Mouse (Mus musculus) heart, postnatal 0 days (tissue): ENCODE data around the gene Mybbp1a.

ENCODE experiments used
- CTCF ChIP-seq: IDR thresholded peaks from 2 replicates; pipeline ENCODE4 v1.5.1; 2016; ENCODE audit warnings: antibody characterized with exemption, control low read depth, low read depth
- EP300 ChIP-seq: IDR thresholded peaks from 2 replicates; pipeline ENCODE4 v1.6.1; 2016; ENCODE audit warnings: antibody characterized with exemption, low read depth

DNA sequence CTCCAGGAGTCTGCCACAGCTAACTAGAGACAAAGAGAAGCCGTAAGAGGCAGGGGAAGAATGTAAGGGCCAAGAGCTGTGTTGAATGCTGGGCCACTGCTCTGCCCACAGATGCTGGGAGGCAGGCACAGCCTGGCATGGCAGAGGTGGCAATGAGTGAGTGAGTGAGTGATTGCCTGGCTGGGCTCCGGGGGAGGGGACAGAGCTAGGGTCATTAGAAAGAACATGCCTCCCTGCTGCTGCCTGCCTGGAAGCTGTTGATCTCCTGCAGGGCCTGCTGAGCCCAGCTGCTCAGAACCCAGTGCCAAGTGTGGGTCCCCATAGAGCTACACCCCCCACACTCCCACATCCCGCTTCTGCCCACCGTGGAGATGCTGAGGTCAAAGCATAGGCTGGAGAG, 56.2 kb downstream of the Mybbp1a start:
- TF ChIP-seq CTCF (no peak), EP300 (no peak)
